Mouse (Mus musculus) layer of hippocampus, adult 2 months (tissue): ENCODE data around the gene Tha1. TPM values are rescaled to one million over a fixed set of nuclear protein-coding genes. Genes with fewer than 3 reads are reported as not detected.
"Not testable (repeated sequence)": the region's sequence is repeated elsewhere in the genome, so short reads cannot be mapped to it uniquely, and the experiment has no call there.

Experiments
- DNase-seq, 2 experiments: peaks; one replicate each; pipeline ENCODE4 v3.0.0; 2022; ENCODE audit warnings: low spot score in 2 of 2
- H3K27ac ChIP-seq: fragments of 200-600 bp; 2 replicates; pipeline ENCODE4 v1.8.1; 2022
- H3K4me3 ChIP-seq: fragments of 200-600 bp; 2 replicates; pipeline ENCODE4 v1.8.1; 2022; ENCODE audit warnings: mild to moderate bottlenecking
- CTCF ChIP-seq: fragments of 200-600 bp; conservative IDR thresholded peaks from 2 replicates; pipeline ENCODE4 v1.8.1; 2022; ENCODE audit warnings: antibody characterized with exemption, mild to moderate bottlenecking, moderate library complexity
- total RNA-seq, 2 experiments: library from RNA; stranded (reverse); gene quantifications; 2 replicates each; pipeline ENCODE4 v1.2.3; 2021

Gene Tha1
- total RNA-seq, 2 experiments from 2014 or later, result 4.7 to 5.3 TPM

DNA sequence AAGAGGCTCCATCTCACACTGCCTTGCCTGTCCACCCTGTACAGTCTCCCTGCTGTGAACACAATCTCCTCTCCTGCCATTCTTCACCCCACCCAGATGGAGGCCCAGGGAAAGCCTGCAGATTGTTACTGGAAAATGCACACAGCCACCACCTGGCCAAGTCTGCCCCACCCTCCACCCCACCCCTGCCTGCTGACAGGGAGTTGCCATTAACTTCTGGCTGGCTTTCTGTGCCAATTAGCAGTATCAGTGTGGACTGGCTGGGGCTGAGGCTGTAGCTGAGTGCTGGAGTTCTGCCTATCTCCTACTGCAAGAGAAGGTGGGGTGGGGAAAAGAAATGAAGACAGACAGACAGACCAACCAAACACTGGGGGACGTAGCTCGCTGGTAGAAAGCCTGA lies 34.7 kb downstream of the Tha1 start:
- Histone ChIP-seq H3K27ac (no peak overlapping the region), H3K4me3 (no peak overlapping the region)
- TF ChIP-seq CTCF, result no peak
- DNase-seq, result no peak

DNA sequence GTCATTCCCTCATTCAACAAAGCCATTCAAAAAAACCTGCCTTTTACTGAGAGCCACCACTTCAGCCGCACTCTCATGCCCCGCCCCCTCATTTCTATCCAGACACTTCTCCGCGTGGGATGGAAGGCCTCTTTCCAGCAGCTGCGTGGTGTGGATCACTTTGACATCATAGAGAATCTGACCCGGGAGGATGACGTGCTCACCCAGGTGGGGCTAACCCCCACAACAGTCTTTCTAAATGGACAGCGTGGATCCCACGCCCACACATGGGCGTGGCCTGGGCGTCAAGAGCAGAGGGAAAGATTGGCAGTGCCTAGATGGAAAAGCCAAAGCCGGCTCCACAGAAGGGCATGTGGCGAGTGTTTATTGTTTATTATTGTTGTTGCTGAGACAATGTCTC lies 37.0 kb downstream of the Tha1 start:
- peak overlapping the region; percentile 24; the same call in 1 of the 2 replicates for H3K4me3 ChIP-seq
- TF ChIP-seq CTCF, result no peak
- H3K27ac ChIP-seq, result no peak overlapping the region
- peak; percentile 45 to 53 for DNase-seq

DNA sequence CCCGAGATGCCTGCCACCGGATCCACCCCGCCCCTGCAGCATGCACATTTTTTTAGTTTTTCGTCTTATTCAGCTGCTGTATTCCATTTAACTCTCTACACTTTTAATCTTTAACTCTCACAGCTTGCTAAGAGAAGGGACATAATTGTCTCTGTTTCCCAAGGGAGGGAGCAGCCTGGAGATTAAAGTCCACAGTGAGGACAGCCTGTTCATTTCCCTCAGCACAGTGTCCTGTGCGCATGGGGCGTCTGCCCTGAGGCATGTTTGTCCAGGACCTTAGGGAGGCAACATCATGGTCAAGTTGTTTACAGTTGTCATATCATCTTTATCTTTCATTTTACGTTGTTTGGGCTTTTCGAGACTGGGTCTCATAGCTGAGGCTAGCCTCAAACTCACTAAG lies 39.2 kb downstream of the Tha1 start:
- DNase-seq, result no peak
- Histone ChIP-seq H3K27ac (no peak overlapping the region), H3K4me3 (no peak overlapping the region)
- TF ChIP-seq CTCF, result no peak

DNA sequence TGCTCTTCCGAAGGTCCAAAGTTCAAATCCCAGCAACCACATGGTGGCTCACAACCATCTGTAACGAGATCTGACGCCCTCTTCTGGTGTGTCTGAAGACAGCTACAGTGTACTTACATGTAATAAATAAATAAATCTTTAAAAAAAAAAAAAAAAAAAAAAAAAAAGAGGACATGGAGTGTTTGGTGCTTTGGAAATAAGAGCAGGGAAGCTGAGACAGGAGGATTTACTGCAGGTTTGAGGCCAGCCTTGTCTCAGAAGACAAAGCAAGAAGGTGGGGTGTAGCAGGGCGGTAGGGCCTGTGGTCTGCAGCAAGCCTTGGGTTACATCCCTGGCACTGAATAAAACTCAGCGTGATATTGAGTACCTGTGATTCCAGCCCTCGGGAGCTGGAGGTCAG lies 39.8 kb downstream of the Tha1 start:
- H3K4me3 ChIP-seq, H3K27ac ChIP-seq, DNase-seq: not testable (repeated sequence)

DNA sequence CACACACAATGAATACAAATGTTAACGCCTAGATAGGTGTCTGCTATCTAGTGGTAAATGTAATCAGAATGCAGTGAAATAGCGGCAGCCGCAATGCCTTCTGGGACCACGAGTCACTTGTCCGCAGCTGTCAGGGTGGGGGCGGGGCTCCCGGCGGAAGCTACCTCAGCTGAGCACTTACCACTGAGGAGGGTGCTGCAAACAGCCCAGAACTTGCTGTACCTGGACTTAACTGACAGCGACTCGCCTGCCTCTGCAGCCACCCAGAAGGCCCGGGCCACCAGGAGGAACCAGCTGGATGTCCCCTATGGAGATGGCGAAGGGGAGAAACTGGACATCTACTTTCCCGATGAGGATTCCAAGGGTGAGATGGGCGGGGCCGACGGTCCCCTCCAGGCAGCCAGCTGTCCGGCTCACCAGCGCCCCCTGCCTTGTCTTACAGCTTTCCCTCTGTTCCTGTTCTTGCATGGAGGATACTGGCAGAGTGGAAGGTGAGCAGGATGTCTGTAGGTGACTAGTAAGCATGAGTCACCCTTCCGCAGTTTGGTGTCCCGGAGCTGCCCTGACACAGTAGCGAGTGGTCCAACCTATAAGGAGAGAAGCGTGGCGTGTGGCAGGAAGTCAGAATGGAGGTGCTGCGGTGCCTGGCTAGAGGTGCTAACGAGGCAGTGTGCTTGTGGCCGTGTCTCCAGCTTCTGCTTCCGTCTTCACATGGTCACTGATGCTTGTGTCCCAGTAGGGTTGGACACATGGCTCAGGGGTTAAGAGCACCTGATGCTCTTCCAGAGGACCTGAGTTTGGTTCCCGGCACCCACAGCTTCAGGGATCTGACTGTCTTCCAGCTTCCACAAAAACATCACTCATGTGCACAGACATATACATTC lies 41.0 kb downstream of the Tha1 start:
- peak; percentile 81 for TF ChIP-seq CTCF
- peak; percentile 44 to 69 for DNase-seq
- Histone ChIP-seq H3K27ac (no peak overlapping the region), H3K4me3 (peak overlapping the region; percentile 49)

DNA sequence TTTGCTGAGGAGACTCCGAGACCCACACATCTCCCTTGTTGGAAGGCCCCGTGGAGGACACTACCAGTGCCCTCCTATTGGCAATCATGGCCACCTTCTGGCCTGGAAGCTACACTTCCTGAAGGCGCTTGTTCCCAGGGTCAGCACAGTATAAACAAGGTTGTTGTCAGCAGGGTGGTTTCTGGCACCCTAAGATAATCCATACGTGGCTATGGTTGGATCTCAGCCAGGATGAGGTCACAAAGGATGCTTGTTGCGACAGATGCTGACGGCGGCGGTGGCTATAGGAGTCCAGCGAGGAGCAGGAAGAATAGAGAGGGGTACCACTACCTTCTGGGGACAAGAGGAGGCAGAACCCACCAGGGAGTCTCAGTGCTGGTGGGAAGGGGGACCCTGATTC lies 42.9 kb downstream of the Tha1 start:
- no peak overlapping the region for H3K27ac ChIP-seq
- TF ChIP-seq CTCF, result no peak
- DNase-seq, result no peak
- no peak overlapping the region for H3K4me3 ChIP-seq

DNA sequence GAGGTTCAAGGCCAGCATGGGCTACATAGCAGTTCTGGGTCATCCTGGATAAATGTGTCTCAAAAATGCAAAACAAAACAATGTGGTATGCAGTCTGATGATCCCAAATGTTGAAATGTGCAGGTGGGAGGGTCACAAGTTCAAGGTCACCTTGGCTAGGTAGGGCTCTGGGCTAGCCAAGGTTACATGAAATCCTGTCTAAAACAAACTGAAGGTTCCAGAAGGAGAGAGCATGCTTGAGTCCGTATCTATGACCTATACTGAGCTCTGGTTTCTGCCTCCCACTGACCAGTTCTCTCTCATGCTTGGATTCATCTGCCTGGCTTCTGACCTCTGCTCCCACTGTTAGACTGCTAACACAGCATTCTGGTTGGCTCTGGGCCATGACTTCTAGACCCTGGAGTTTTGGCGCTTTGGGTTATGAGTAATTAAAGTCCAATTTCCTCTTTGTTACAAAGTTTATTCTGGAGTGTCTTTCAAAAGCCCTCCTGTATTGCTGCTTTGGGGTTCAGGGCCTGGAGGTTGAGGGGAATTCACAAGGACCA lies 43.5 kb downstream of the Tha1 start:
- DNase-seq, result no peak
- no peak for TF ChIP-seq CTCF
- H3K4me3 ChIP-seq, result no peak overlapping the region
- H3K27ac ChIP-seq, result peak overlapping the region; percentile 47; the same call in 1 of the 2 replicates

DNA sequence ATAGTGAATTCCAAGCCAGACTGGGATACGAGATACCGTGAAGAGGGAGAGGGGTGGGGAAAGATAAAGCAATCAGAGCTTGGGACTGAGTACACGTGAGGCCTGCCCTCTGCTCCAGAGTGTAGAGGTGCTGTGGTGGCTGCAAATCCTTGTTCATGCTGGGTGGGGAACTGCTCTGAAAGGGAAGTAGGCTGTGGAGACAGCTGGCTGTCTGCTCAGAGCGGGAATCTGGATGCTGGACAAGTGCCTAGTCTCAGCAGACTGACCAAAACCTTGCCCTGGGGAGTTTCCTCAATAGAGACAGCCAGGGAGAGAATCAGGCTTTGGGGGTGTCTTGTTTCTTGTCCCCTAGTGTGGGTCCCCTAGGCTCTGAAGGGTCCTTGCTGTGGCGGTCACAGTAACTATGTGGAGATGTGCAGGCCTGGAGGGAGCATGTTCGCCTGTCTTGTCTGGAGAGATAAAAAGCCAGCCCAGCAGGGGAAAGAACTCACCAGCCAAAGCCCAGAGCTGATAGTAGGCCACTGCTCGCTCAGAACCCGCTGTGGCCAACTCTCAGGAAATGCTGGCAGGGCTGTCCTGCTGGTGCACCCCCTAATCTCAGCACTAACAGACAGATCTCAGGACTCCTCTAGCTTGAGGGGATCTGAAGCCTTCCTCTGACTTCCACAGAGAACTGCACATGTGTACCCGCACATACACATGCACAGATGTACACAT lies 44.2 kb downstream of the Tha1 start:
- peak overlapping the region; percentile 47 for H3K27ac ChIP-seq

DNA sequence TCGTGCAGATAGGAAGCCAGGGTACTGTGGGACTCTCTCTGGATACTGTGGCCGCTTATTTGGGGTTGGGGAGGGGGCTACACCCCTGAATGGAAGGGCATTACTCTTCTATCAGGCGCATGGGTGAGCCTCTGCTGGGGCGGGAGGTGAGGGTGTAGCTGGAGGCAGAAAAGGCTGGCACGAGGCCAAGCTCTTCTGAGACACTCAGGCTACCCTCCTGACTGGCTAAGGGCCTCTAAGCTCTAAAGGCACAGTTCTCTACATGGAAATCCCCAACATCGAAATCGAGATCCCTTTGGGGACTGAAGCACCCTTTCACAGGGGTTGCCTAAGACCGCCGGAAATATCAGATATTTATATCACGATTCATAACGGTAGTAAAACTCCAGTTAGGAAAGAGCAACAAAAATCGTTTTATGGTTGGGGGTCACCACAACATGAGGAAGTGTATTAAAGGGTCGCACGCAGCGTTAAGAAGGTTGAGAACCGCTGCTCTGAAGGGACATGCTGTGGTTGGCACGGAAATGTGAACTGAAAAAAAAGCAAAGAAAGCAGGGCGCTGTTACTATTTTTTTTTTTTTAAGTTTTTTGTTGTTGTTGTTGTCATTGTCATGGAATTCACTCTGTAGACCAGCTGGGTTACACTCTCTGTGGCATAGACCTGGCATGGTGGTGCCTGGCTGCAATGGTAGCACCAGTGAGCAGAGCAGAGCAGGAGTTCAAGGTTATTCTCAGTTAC lies 45.0 kb downstream of the Tha1 start:
- no peak overlapping the region for H3K4me3 ChIP-seq
- no peak for DNase-seq
- peak overlapping the region; percentile 47 for H3K27ac ChIP-seq
- no peak for TF ChIP-seq CTCF

More for the DNA sequence above, 44.2 kb downstream of the Tha1 start:
- no peak overlapping the region for H3K4me3 ChIP-seq
- TF ChIP-seq CTCF, result no peak
- DNase-seq, result no peak

DNA sequence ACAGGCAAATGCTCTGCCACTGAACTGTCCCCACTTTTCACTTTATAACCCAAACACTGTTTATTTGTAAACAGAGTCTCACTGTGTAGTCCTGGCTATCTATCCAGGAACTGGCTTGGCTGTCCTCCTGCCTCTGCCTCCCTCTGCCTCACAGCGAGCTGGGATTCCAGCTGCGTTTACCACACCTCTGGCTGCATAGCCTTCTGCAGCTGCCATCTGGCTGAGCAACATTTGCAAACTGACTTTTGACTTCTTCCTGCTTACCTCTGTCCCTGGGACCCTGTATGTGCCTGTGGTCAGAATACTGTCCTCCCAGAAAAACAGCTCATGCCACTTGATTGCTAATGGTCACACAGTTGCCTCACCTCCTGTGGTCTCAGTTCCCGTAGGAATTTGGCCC lies 45.9 kb downstream of the Tha1 start:
- Histone ChIP-seq H3K27ac (no peak overlapping the region), H3K4me3 (no peak overlapping the region)
- DNase-seq, result no peak
- TF ChIP-seq CTCF, result no peak

DNA sequence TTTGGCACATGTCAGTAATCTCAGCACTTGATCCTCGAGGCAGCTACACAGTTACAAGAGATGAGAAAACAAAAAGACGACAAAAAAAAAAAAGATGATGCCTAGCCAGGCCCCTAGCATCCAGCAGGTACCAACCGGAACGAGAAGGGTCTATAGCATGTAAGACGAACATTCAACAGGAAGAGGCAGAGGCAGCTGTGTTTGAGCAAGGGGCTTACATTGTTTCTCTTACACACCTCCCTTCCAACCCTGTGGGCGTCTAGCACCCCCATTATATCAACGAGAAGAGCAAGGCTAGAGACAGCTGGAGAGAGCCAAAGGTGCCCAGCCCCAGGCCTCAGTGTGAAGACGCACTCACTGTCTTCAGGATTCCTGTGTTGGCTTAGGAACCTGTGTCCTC lies 46.4 kb downstream of the Tha1 start:
- DNase-seq, result no peak
- no peak for TF ChIP-seq CTCF
- H3K27ac ChIP-seq, result no peak overlapping the region
- H3K4me3 ChIP-seq, result no peak overlapping the region

DNA sequence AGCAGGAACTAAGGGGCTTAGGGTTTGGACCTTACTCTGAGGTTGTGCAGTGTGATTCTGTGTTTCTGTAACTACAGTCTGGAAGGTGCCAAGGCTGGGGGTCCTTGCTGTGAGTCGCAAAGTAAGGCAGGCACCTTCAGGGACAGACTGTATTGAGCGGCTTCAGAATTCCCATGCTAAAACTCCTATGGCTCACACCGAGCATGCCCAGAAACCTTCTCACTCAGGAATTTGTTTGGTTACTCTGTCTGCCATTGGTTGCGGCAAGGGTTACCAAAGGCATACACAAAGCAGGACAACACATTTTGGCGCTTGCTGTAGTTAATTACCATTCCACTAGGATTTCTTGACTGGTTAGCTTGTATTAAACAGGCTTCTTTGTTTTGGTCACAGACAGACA lies 47.1 kb downstream of the Tha1 start:
- DNase-seq, result no peak
- TF ChIP-seq CTCF, result no peak
- peak overlapping the region; percentile 28; the same call in 1 of the 2 replicates for H3K4me3 ChIP-seq
- H3K27ac ChIP-seq, result no peak overlapping the region
